Mouse (Mus musculus) embryonic fibroblast, embryonic 13.5 days (primary cell): ENCODE results near the gene Nxph3.

ENCODE experiments used
- CTCF ChIP-seq: IDR thresholded peaks from 2 replicates; pipeline ENCODE4 v1.5.1; 2011; ENCODE audit warnings: mild to moderate bottlenecking, control low read depth, low read length, moderate library complexity, borderline replicate concordance; ENCODE audit not compliant: insufficient read depth
- POLR2A ChIP-seq: IDR thresholded peaks from 2 replicates; pipeline ENCODE4 v1.6.1; 2011; ENCODE audit warnings: low read depth, mild to moderate bottlenecking, control low read depth, low read length, moderate library complexity

DNA sequence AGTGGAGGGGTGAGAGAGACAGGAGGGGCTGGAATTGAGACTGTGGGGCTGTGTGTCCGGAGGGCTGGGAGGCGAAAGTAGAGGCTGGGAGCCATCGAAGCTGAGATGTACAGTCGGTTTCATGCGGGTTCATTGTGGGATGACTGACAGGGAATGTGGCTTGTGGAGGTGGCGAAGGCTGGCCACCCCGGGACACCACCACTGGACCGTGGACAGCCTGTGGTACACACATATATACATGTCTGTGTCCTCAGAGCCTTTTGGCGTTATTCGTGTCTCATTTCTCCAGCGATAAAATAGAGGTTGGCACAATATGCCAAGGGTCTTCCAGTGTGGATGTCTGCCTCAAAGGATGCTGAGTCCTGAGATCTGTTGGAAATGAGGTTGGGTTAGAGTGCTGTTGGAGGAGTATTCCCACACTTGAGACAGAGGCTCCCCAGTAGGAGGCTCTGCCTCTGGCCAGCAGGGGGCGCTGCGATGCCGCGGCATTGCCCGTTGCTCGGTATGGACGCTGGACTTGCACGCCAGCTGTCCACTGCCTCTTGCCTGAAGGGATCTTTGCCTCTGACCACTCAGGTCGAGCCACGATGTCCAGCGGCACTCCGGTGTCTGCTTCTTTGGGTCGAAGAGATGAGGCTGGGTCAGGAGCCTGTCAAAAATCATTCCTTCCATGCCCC lies 19.3 kb upstream of the Nxph3 start:
- no peak for TF ChIP-seq POLR2A
- peak; percentile 98 for TF ChIP-seq CTCF
